In genomic region chr6:84058671-84059141, GRCm38 (mm10) we compare ENCODE assay signal across 9 mouse cellular contexts. TPM values are rescaled to one million over a fixed set of nuclear protein-coding genes. Genes with fewer than 3 reads are reported as not detected.
DNase-seq lines count a peak whose midpoint lies in the region; ATAC-seq and TF ChIP-seq lines count a peak whose summit lies in the region.
"Had no signal": no experiment of that assay in that cellular context is flagged by ENCODE, and none has a peak within 500 bp of the region (broad histone marks: within the 10 kb centered on the region; RNA-seq: fewer than 3 reads in every experiment).

No protein-coding gene starts in this region.

- no peaks in the 10 kb centered on the region for H3K9me3 ChIP-seq in heart, embryonic 16.5 days (replicated peaks; ENCODE audit: control insufficient read depth, low read length)
- H3K9me3 ChIP-seq in forebrain, postnatal 0 days (ENCODE audit: low read length): no peaks in the 10 kb centered on the region
- H3K9me3 ChIP-seq: neural tube, embryonic 12.5 days had no signal

- H3K79me2 ChIP-seq in liver, adult 2 months (ENCODE audit: control insufficient read depth, insufficient read depth, low read length): no peaks in the 10 kb centered on the region

- TF ChIP-seq POLR2A in liver, adult 2 months (IDR thresholded peaks at IDR 0.05; ENCODE audit: extremely low read depth, insufficient read depth, low read length): no peak

- 15% methylated on average over 5 of the region's 5 CpGs for WGBS in heart, embryonic 16.5 days
- 53% methylated on average over 5 of the region's 5 CpGs for WGBS in liver, adult 2 months
- WGBS in forebrain, postnatal 0 days: 66% methylated on average over 5 of the region's 5 CpGs

- H3K4me1 ChIP-seq in heart, embryonic 16.5 days (ENCODE audit: control insufficient read depth, insufficient read depth, low read length): peaks cover 26% of the 10 kb centered on the region
- H3K4me1 ChIP-seq in liver, adult 2 months (ENCODE audit: control insufficient read depth, insufficient read depth, low read length): no peaks in the 10 kb centered on the region
- no peaks in the 10 kb centered on the region for H3K4me1 ChIP-seq in forebrain, postnatal 0 days (ENCODE audit: insufficient read depth)
- H3K4me1 ChIP-seq: neural tube, embryonic 12.5 days had no signal

- no peaks in the 10 kb centered on the region for H3K27me3 ChIP-seq in heart, embryonic 16.5 days (ENCODE audit: control insufficient read depth, insufficient read depth, low read length)
- no peaks in the 10 kb centered on the region for H3K27me3 ChIP-seq in liver, adult 2 months (ENCODE audit: control insufficient read depth, insufficient read depth, low read length)
- H3K27me3 ChIP-seq in forebrain, postnatal 0 days (ENCODE audit: insufficient read depth, low read length): no peaks in the 10 kb centered on the region
- H3K27me3 ChIP-seq: neural tube, embryonic 12.5 days had no signal

- no peaks in the 10 kb centered on the region for H3K36me3 ChIP-seq in heart, embryonic 16.5 days (ENCODE audit: control insufficient read depth, insufficient read depth)
- no peaks in the 10 kb centered on the region for H3K36me3 ChIP-seq in liver, adult 2 months (ENCODE audit: control insufficient read depth, insufficient read depth, low read length)
- H3K36me3 ChIP-seq in forebrain, postnatal 0 days (ENCODE audit: insufficient read depth): no peaks in the 10 kb centered on the region
- H3K36me3 ChIP-seq: neural tube, embryonic 12.5 days had no signal

- peak overlapping the region; percentile 77 for H3K27ac ChIP-seq in heart, embryonic 16.5 days (ENCODE audit: low read length)
- H3K27ac ChIP-seq in liver, adult 2 months (replicated peaks; ENCODE audit: insufficient read depth, low read depth, low read length): no peak overlapping the region; the same call in 1 of the 2 replicates
- H3K27ac ChIP-seq in forebrain, postnatal 0 days (ENCODE audit: low read depth, low read length): no peak overlapping the region
- H3K27ac ChIP-seq: neural tube, embryonic 12.5 days had no signal

- H3K4me3 ChIP-seq in heart, embryonic 16.5 days (ENCODE audit: low read length): no peak overlapping the region
- no peak overlapping the region for H3K4me3 ChIP-seq in liver, adult 2 months (ENCODE audit: insufficient read depth, low read depth, low read length)
- no peak overlapping the region for H3K4me3 ChIP-seq in forebrain, postnatal 0 days (ENCODE audit: low read depth, low read length)
- H3K4me3 ChIP-seq: neural tube, embryonic 12.5 days had no signal

- ATAC-seq in heart, embryonic 16.5 days (replicated peaks; ENCODE audit: extremely low read depth, insufficient read depth, low FRiP score): peak; percentile 79
- no peak for ATAC-seq in inflammation-experienced regulatory T-cells, adult 6 months
- no peak for ATAC-seq in forebrain, postnatal 0 days

- DNase-seq in 3T3-L1 (ENCODE audit: low read depth, low spot score): peak; percentile 74
- peak; percentile 79 for DNase-seq in adrenal gland, postnatal 10 days
- peak; percentile 34 for DNase-seq in liver, adult 2 months (ENCODE audit: extremely low read depth, low read depth, low spot score)
- no peak for DNase-seq in thymus, postnatal 4 days
- no peak for DNase-seq in thymus, adult 18-20 months
- DNase-seq in forebrain, postnatal 0 days: no peak

- TF ChIP-seq CTCF in liver, adult 2 months (IDR thresholded peaks at IDR 0.05; ENCODE audit: low read depth, low read length): no peak
- TF ChIP-seq CTCF in forebrain, postnatal 0 days (IDR thresholded peaks at IDR 0.05; ENCODE audit: low read depth): no peak

- peak overlapping the region; percentile 22; the same call in 1 of the 2 replicates for H3K4me2 ChIP-seq in heart, embryonic 16.5 days (ENCODE audit: low read depth, low read length)
- no peak overlapping the region for H3K4me2 ChIP-seq in forebrain, postnatal 0 days (ENCODE audit: low read depth)
- H3K4me2 ChIP-seq: neural tube, embryonic 12.5 days had no signal

- H3K9ac ChIP-seq in heart, embryonic 16.5 days (ENCODE audit: low read length): no peak overlapping the region
- H3K9ac ChIP-seq in liver, adult 2 months (ENCODE audit: low read depth, low read length): no peak overlapping the region
- H3K9ac ChIP-seq in forebrain, postnatal 0 days: no peak overlapping the region
- H3K9ac ChIP-seq: neural tube, embryonic 12.5 days had no signal

RNA-seq across cellular contexts. Expression of gene Dysf, which starts 50.3 kb away (rescaled TPM):
- 10 to 100 TPM; 35.0 to 51.6 TPM for total RNA-seq in adrenal gland, postnatal 10 days (2021)
- 13.2 and 15.5 TPM in 2 replicates for polyA plus RNA-seq in heart, embryonic 16.5 days (2015; fragmentation: Nextera tagmentation; extraction: Ambion mirVana)
- 2.4 and 4.5 TPM in 2 replicates for total RNA-seq in liver, adult 2 months (2014; rRNA removed)
- polyA plus RNA-seq in liver, adult 2 months (2012; rRNA removed): 2.8 and 3.3 TPM in 2 replicates
- polyA plus RNA-seq in inflammation-experienced regulatory T-cells, adult 6 months (2017; shearing (Covaris generic)): not detected
- total RNA-seq in forebrain, postnatal 0 days (2014; rRNA removed): 1.0 and 1.3 TPM in 2 replicates
- 0.47 and 1.4 TPM in 2 replicates for polyA plus RNA-seq in forebrain, postnatal 0 days (2015; fragmentation: Nextera tagmentation; extraction: Ambion mirVana)

Comparison
In these comparisons a context has a peak if more than half of its experiments do, and no peak if none do; other contexts are left out.
1. DNase-seq: peak in 3T3-L1 (single experiment), adrenal gland, postnatal 10 days (single experiment) and liver, adult 2 months (single experiment); none in thymus, postnatal 4 days (single experiment), thymus, adult 18-20 months (0 of 2) and forebrain, postnatal 0 days (single experiment).